Mouse (Mus musculus): ENCODE results near the gene Acsl3. TPM values are rescaled to one million over a fixed set of nuclear protein-coding genes. Genes with fewer than 3 reads are reported as not detected.

The Acsl3 gene
- total and polyA plus RNA-seq, 3 experiments, result 2.6 to 6.6 (median 4.4) TPM

DNA sequence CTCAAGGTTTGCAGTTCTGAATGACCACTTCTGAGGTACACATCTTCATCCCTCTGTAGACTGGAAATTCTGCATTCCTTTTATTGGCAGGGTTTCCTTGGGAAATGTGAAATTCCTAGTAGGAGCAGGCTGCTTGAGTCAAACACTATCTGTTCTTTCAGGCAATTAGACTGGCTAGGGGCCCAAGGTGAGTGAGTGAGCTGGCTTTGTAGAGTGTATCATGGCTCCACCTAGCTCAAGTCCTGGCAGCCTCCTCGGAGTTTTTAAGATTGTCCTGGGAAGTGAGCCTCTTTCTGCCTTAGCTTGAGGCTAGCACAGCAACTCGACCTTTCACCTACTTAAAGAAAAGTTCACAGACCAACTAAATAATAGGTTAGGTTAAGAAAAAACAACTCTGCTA lies 1.2 kb upstream of the Acsl3 start:
- no peaks in the 10 kb centered on the region for H3K27me3 ChIP-seq (ENCODE audit: control insufficient read depth, insufficient read depth, low read length)
- H3K27ac ChIP-seq, result no peak overlapping the region
- H3K79me2 ChIP-seq (replicated peaks; ENCODE audit: control insufficient read depth, insufficient read depth, low read length), result no peaks in the 10 kb centered on the region
- intact Hi-C loops (cut with DNase I), result loop anchor here (2.0 kb wide), 1 partner anchor 120 kb away; no protein-coding TSS in a partner anchor
- WGBS, result 28% methylated on average over 2 of the region's 2 CpGs
- peak in 1 of 2 experiments; percentile 19 for DNase-seq
- TF ChIP-seq POLR2A (IDR thresholded peaks at IDR 0.05; ENCODE audit: insufficient read depth, low read depth, low read length) (no peak), EP300 (IDR thresholded peaks at IDR 0.05; ENCODE audit: insufficient read depth, low read depth, low read length) (no peak)
- H3K4me3 ChIP-seq, result no peak overlapping the region
- no peak overlapping the region for H3K9ac ChIP-seq (ENCODE audit: low read depth, low read length)
- no peaks in the 10 kb centered on the region for H3K36me3 ChIP-seq (ENCODE audit: control insufficient read depth, insufficient read depth, low read length)
- H3K4me1 ChIP-seq (ENCODE audit: control insufficient read depth, insufficient read depth, low read length), result peaks cover 6% of the 10 kb centered on the region

DNA sequence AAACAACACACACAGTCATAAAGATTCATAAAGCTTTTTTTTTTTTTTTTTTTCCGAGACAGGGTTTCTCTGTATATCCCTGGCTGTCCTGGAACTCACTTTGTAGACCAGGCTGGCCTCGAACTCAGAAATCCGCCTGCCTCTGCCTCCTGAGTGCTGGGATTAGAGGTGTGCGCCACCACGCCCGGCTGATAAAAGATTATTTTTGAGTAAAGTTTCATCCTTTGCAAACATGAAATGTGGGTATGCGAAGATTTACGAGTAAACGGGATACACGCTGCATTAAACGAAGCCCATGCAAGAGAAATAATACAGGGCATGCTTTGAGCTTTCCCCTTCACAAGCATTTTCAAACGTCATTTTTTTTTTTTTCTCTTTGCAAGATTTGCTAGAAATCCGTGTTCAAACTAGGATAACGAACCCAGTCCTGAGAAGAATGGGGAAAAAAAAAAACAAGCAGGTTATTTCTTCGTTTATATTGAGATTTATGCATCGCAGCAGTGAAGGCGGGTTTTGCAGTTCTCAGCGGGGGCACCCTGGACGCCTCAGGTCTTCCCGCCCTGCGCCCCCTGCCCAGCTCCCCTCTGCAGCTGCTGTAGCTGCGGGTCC lies 500 bp upstream of the Acsl3 start:
- WGBS, result 35% methylated on average over 21 of the region's 22 CpGs
- peak overlapping the region; percentile 97 for H3K4me3 ChIP-seq
- H3K79me2 ChIP-seq (replicated peaks; ENCODE audit: control insufficient read depth, insufficient read depth, low read length), result no peaks in the 10 kb centered on the region
- H3K9ac ChIP-seq (ENCODE audit: low read depth, low read length), result peak overlapping the region; percentile 71
- no peaks in the 10 kb centered on the region for H3K36me3 ChIP-seq (ENCODE audit: control insufficient read depth, insufficient read depth, low read length)
- no peaks in the 10 kb centered on the region for H3K27me3 ChIP-seq (ENCODE audit: control insufficient read depth, insufficient read depth, low read length)
- TF ChIP-seq POLR2A (IDR thresholded peaks at IDR 0.05; ENCODE audit: insufficient read depth, low read depth, low read length), result no peak
- TF ChIP-seq EP300 (IDR thresholded peaks at IDR 0.05; ENCODE audit: insufficient read depth, low read depth, low read length), result no peak
- TF ChIP-seq CTCF (IDR thresholded peaks at IDR 0.05), result no peak
- no peak for DNase-seq
- no peak overlapping the region for H3K27ac ChIP-seq
- peaks cover 6% of the 10 kb centered on the region for H3K4me1 ChIP-seq (ENCODE audit: control insufficient read depth, insufficient read depth, low read length)
- intact Hi-C loops (cut with DNase I), result loop anchor here (2.0 kb wide), 1 partner anchor 120 kb away; no protein-coding TSS in a partner anchor

DNA sequence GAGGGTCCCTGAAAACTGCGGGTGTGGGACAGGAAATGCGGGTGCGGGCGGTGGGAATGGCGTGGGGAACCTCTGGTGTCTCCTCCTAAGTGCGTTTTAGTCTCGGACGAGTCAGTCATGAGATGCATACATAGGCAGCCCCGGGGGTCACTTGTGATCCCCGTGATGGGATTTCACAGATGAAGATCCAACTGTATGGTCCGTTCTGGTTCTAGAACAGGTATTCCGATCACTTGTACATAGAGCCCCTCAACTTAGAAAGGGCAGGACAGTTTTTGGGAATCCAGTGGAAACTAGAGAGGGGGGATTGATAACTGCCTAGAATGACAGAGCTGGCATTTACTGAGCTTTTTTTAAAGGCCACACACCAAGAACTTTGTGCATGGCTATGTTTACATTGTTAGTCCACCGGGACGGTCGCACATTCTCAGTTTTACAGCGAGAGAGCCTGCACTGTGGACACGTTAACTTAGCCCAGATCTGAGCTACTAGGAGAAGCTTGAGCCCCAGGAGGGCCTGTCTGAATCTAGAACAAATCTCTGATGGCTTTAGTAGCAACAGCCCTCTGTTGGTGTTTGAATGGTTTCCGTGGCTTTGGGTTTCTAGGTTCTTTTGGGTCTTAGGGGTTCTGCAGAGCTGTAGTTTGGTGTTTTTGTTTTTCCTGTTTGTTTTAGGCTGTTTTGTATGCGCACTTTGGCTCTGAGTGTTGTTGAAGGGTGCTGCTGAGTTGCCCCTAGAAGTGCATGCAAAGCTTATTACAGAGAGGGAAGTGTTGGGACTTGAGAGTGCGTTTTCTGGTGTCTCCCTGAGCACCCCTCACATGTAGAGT lies 1.0 kb downstream of the Acsl3 start:
- peak; percentile 10 to 33 for DNase-seq
- no peaks in the 10 kb centered on the region for H3K27me3 ChIP-seq (ENCODE audit: control insufficient read depth, insufficient read depth, low read length)
- intact Hi-C loops (cut with DNase I), result no loop called here
- H3K27ac ChIP-seq, result peak overlapping the region; percentile 78
- no peaks in the 10 kb centered on the region for H3K79me2 ChIP-seq (replicated peaks; ENCODE audit: control insufficient read depth, insufficient read depth, low read length)
- TF ChIP-seq POLR2A (IDR thresholded peaks at IDR 0.05; ENCODE audit: insufficient read depth, low read depth, low read length) (no peak), EP300 (IDR thresholded peaks at IDR 0.05; ENCODE audit: insufficient read depth, low read depth, low read length) (no peak), CTCF (IDR thresholded peaks at IDR 0.05) (no peak)
- peaks cover 6% of the 10 kb centered on the region for H3K4me1 ChIP-seq (ENCODE audit: control insufficient read depth, insufficient read depth, low read length)
- 13% methylated on average over 20 of the region's 20 CpGs for WGBS
- H3K36me3 ChIP-seq (ENCODE audit: control insufficient read depth, insufficient read depth, low read length), result no peaks in the 10 kb centered on the region
- H3K4me3 ChIP-seq, result peak overlapping the region; percentile 97
- H3K9ac ChIP-seq (ENCODE audit: low read depth, low read length), result peak overlapping the region; percentile 96

DNA sequence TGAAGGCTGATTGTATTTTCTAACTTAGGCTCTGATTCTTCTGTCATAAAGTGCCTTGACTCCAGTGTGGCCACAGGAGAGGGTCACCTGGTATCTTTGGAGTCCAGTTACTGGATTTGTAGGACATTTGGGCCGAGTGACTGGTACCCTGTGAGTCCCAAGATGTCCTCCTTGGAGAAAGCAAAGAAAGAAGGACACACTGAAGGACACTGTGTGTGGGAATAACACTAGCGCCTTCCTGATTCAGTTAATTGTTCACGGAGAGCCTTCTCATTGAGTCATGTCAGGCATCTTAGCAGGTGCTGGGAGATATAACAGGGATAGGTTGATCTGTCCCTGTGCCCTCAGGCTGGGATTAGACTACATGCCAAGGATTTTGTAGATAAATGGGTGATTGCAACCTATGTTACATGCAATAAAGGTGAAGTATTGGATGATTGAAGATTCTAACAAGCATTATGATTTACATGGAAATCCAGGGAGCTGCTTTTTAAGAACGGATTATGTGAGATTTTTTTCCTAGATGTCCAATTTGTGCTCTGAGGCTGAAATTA lies 1.7 kb downstream of the Acsl3 start:
- Histone ChIP-seq H3K27ac (no peak overlapping the region), H3K79me2 (replicated peaks; ENCODE audit: control insufficient read depth, insufficient read depth, low read length) (no peaks in the 10 kb centered on the region), H3K4me3 (no peak overlapping the region), H3K27me3 (ENCODE audit: control insufficient read depth, insufficient read depth, low read length) (no peaks in the 10 kb centered on the region), H3K9ac (ENCODE audit: low read depth, low read length) (no peak overlapping the region), H3K4me1 (ENCODE audit: control insufficient read depth, insufficient read depth, low read length) (peaks cover 6% of the 10 kb centered on the region), H3K36me3 (ENCODE audit: control insufficient read depth, insufficient read depth, low read length) (no peaks in the 10 kb centered on the region)
- no peak for DNase-seq
- 73% methylated on average over 4 of the region's 4 CpGs for WGBS
- TF ChIP-seq CTCF (IDR thresholded peaks at IDR 0.05), result no peak
- TF ChIP-seq EP300 (IDR thresholded peaks at IDR 0.05; ENCODE audit: insufficient read depth, low read depth, low read length), result no peak
- TF ChIP-seq POLR2A (IDR thresholded peaks at IDR 0.05; ENCODE audit: insufficient read depth, low read depth, low read length), result no peak
- intact Hi-C loops (cut with DNase I), result no loop called here

DNA sequence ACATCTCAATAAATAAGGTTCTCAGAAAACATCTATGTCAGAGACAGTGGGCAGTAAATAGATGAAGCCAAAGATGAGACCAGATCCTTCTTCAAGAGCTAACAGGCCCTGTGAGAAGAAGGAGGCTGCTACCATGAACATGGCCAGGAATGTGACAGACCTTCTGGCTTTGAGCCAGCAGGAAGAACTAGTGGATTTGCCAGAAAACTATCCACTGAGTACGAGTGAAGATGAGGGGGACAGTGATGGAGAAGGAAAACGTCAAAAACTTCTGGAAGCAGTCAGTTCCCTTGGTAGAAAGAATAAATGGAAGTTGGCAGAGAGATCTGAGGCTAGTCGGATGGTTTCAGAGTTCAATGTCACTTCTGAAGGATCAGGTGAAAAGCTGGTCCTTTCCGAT lies 6.7 kb downstream of the Acsl3 start:
- TF ChIP-seq EP300 (IDR thresholded peaks at IDR 0.05; ENCODE audit: insufficient read depth, low read depth, low read length), result no peak
- no peak for TF ChIP-seq CTCF (IDR thresholded peaks at IDR 0.05)
- TF ChIP-seq POLR2A (IDR thresholded peaks at IDR 0.05; ENCODE audit: insufficient read depth, low read depth, low read length), result no peak

More for the DNA sequence above, 6.7 kb downstream of the Acsl3 start:
- Histone ChIP-seq H3K27me3 (ENCODE audit: control insufficient read depth, insufficient read depth, low read length) (no peaks in the 10 kb centered on the region), H3K4me3 (no peak overlapping the region), H3K9ac (ENCODE audit: low read depth, low read length) (no peak overlapping the region), H3K79me2 (replicated peaks; ENCODE audit: control insufficient read depth, insufficient read depth, low read length) (no peaks in the 10 kb centered on the region), H3K36me3 (ENCODE audit: control insufficient read depth, insufficient read depth, low read length) (no peaks in the 10 kb centered on the region), H3K27ac (no peak overlapping the region), H3K4me1 (ENCODE audit: control insufficient read depth, insufficient read depth, low read length) (no peaks in the 10 kb centered on the region; the same call in 1 of the 2 replicates)
- WGBS, result 69% methylated on average over 4 of the region's 4 CpGs
- intact Hi-C loops (cut with DNase I), result no loop called here
- DNase-seq, result no peak
